Mouse (Mus musculus): ENCODE measurements at regions not wholly inside any gene's neighbourhood (a gene's known extent, or its start where the extent isn't known, plus 50 kb on each side); places are given as distances from the start of the nearest gene placed in this dataset.

- DNase-seq (ENCODE audit: low read depth, low spot score) = no peak
Measured at GRCm38 (mm10) chr3:66592259-66592658, 295.6 kb upstream of the Veph1 start.

DNA sequence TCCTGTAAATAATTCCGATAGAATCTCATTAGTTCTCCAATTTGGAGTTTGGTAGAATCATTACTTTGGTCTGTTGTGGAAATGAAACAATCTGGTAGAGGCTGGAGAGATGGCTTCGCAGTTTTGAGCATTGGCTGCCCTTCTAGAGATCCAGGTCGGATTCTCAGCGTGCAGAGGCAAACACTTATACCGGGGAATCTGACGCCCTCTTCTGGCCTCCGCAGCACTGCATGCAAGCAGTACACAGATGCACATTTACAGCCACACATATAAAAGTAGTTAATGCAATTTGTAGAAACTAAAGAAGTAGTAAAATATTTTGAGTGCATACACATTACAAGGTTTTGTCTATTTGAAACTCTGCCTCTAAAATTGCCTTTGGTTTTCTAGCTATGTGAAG lies 294.1 kb upstream of the Veph1 start:
- DNase-seq (ENCODE audit: low read depth, low spot score) = no peak

GRCm38 (mm10) chr3:66589483-66589882 lies 292.8 kb upstream of the Veph1 start:
- no peak for DNase-seq (ENCODE audit: low read depth, low spot score)

DNA sequence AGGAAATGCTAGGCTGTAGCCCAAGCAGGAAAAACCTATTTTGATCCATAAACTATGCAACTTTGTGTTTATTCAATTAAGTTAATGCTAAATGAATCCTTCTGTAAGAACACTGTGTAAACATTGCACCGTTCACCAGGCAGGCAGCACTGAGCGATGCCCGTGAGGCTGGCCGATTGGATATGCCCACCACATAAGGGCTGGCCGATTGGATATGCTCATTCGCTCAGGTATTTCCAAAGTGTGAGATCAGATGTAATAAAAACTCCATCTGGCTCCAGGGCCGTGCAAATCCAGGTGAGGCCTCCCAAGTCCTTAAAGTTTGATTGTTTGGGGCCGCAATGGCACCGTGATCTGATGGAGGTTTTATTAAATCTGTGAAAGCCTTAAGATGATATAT lies 288.2 kb upstream of the Veph1 start:
- no peak for DNase-seq (ENCODE audit: low read depth, low spot score)

DNA sequence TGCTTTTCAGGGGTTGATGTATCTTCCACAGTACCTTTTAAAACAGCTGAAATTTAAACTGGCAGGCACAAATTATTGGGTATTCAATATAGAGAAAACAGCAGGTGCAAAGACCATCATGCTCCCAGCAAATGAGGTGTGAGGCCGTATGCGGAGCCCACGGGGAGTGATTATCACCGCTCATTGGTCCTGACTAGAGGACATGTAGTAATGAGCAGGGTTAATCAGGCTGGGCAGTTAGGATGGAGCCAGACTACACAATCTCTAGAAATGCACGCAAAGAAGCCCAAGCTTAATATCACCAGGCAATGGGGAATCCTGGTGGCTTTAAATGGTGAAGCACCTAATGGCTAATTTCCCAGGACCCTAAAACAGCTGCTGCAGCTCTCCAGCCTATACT lies 287.5 kb upstream of the Veph1 start:
- DNase-seq (ENCODE audit: low read depth, low spot score) = no peak

GRCm38 (mm10) chr3:66576659-66577058 lies 280.0 kb upstream of the Veph1 start:
- no peak for DNase-seq (ENCODE audit: low read depth, low spot score)

- no peak for DNase-seq (ENCODE audit: low read depth, low spot score)
Measured at GRCm38 (mm10) chr3:66574321-66574720, 277.7 kb upstream of the Veph1 start.

DNA sequence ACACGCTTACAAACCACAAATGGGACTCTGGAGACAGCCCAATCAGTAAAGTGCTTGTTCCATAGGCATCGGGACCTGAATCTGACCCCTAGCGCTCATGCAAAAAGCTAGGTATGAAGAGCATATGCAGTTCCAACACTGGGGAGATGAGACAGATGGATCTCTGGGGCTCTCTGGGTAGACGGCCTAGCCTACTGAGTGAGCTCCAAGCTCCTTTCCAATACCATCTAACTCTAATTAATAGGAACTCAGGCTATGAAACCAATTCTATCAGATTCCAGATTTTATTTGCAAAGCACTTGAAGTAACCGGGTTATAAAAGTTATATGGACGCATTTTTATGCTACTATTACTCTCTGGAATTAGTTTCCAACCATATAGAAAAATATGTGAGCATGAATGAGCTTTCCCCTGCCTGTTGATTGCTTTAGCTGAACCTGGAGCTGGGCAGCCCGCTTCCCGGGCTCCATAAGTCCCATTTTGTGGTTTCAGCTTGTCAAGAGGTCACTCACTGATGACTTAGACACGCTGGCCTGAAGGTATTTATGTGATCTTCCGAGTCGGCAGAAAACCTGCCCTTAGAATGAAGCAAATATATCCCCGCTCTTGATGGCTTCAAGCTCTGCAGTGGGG lies 276.4 kb upstream of the Veph1 start:
- DNase-seq (ENCODE audit: low read depth, low spot score) = no peak

GRCm38 (mm10) chr3:66570342-66570741 lies 273.7 kb upstream of the Veph1 start:
- no peak for DNase-seq (ENCODE audit: low read depth, low spot score)

DNA sequence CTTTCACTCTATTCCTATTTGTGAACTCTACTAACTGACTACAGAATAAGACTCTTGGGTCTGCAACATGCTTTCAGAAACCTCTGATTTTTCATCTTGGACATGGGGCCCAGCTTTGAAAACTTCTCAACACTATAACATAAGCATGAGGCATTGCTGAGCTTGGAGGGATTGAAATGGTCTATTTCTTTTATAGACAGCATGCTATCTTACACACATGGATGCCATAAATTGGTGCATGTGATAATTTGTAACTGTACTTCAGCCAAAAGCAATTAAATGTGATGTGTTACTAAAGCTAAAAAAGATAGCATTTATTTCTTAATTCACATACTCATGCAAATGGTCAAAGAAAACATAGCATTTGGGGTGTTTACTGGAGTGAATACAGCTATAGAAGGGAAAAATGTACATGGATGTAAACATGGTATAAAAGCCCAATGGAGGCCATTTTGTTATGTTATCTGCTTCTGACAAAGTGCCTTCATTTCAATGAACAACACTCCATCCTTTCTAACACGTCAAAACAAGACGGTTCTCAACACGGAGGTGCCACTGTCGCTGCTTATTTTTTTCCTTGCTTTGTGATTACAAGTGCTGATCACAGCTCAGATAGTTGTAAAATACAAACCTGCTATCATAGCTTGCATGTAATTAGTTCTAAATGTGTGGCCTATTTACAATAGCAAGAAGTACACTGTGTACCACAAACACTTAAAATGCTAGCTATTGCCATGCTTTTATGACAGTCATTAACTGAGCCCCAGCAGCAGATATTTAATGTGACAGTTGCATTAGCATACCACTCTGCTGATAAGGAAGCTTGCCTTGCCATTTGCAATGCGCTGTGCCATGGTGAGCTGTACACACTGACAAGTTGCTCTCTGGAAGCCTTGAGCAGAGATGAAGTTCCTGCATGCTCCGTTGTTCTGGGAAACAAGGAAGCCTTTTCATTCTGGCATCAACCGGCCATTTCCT lies 267.9 kb upstream of the Veph1 start:
- DNase-seq (ENCODE audit: low read depth, low spot score) = no peak

- DNase-seq (ENCODE audit: low read depth, low spot score) = no peak
Measured at GRCm38 (mm10) chr3:66563329-66563728, 266.7 kb upstream of the Veph1 start.

DNA sequence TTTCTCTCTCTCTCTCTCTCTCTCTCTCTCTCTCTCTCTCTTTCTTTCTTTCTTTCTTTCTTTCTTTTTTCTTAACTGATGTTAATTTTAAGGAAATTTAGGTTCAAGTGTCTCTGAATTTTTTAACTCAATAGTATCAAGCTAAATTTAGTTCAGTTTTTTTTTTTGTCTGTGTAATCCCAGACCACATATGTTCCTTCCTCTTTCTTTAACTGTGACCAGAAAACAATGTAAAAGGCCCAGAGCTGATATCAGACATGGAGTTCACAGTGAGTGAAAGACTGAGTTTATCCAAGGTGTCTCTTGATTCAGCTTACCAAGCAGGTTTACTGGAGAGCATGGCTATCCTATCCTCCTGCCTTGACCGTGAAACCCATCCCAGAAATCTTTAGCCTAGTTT lies 258.9 kb upstream of the Veph1 start:
- no peak for DNase-seq (ENCODE audit: low read depth, low spot score)

DNA sequence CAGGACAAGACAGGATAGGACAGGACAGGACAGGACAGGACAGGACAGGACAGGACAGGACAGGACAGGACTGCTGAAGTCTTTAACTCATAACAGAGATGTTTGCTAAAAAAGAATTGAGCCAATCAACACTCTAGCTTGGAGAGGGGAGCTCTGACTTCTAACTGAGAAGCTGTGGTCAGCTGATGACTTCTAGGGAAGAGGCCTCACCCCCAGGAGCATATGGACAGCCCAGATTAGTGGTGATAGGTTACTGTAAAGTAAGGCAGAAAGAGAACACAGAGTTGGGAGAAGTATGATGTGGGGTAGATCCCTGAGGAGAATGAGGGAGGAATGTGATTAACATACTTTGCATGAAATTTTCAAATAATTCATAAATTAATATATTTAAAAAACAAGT lies 254.3 kb upstream of the Veph1 start:
- DNase-seq (ENCODE audit: low read depth, low spot score) = no peak

GRCm38 (mm10) chr3:66546576-66546975 lies 249.9 kb upstream of the Veph1 start:
- no peak for DNase-seq (ENCODE audit: low read depth, low spot score)

DNA sequence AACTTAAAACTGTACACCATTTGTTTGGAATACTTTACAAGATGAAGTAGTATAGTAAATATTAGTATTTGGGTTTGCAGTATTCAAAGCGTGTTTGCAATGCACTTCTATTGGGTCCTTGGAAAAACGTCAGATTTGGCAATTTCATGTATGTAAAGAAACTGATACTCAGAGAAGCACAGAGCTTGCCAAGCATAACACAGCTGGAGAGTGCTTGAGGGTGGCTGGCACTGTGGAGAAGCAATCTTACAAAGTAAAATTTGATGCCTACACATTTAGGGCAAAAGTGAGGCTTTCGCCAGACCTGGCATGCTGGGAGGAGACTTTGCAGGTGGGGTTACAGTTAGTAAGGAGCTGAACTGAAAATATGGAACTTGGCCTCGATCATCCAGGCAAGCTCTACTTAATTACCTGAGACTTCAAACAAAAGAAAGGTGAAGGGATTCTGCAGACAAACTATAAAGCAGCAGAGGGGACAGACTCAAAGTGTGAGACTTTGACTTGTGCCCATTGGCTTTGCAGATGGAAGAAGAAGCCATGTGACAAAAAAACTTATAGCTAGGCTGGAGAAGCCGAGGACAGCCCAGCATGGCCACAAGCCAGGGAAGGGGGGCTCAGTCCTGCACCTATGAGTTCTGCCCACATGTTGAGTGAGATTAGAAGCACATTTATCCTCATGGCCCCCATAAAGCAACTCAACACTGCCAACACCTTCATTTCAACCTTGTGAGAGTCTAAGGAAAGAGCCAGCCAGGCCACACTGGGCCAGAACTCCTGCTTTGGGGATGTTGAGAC lies 247.7 kb upstream of the Veph1 start:
- DNase-seq (ENCODE audit: low read depth, low spot score) = no peak

DNA sequence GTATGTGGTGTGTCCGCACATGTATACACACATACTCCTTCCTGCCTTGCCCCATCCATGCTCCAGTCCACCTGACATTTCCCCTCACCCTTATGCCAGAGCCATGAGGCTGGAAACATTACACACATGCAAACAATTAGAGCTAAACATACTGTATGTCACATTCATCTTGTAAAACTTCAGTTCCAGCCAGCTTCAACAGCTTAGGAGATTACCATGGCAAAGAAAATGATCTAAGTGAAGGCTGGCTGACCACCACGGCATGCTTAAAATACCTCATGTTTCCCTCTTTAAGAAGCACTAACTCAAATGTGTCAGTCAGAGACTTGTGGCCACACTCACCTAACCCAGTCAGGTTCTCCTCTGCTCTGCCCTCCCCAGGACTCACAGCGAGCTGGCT lies 246.2 kb upstream of the Veph1 start:
- no peak for DNase-seq (ENCODE audit: low read depth, low spot score)

- DNase-seq (ENCODE audit: low read depth, low spot score) = no peak
Measured at GRCm38 (mm10) chr3:66537913-66538312, 241.3 kb upstream of the Veph1 start.

DNA sequence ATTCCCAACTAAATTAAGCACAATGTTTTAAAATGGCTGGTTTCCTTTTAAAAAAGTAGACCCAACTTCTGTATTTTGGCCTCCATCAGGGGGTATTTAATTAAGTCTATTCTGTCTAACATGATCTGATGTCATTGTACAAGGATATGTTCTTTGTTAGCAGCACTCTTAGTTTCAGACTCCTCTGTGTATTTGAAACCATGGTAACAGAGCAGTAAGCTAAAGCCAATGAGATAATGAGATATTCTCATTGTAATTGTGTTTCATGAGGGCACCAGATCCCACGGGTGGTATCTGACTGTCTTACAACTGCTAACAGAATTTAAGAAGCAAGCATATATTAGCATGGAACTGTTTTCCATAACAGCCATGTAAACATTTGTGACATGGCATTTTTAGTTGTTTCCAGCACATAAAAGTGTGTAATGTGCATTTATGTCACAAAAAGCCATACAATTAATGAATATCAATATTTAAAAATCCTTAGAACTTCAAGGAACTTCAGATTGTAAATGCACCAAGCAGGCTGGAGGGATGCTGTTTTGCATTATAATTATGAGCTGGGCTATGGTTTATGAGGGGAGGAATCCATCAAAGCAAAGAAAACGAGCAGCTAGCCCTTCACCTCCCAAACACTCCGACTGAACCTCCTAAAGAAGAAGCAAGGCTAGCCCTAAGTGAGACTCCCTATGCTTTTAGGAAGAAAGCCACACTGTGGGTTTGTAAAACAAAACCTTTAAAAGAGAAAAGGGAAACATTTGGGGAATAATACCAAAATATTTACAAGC lies 240.7 kb upstream of the Veph1 start:
- DNase-seq (ENCODE audit: low read depth, low spot score) = no peak

DNA sequence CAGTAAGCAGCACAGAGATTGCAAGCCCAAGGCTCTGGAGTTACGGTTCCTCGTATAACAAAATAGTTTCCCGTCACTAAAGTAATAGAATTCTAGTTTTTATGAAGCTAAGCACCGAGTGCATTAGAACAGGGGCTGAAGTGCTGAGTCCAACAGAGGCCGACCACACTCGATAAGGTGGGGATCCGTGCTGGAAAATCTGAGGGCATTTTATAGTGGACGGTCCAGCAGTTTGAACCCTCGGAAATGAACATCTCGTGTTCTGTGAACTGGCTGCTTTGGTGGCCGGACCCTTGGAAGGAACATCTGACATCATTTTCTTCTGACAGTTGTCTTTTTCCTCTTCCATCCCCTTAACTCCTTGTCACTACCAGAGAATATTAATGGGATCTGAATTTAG lies 240.0 kb upstream of the Veph1 start:
- DNase-seq (ENCODE audit: low read depth, low spot score) = no peak

DNA sequence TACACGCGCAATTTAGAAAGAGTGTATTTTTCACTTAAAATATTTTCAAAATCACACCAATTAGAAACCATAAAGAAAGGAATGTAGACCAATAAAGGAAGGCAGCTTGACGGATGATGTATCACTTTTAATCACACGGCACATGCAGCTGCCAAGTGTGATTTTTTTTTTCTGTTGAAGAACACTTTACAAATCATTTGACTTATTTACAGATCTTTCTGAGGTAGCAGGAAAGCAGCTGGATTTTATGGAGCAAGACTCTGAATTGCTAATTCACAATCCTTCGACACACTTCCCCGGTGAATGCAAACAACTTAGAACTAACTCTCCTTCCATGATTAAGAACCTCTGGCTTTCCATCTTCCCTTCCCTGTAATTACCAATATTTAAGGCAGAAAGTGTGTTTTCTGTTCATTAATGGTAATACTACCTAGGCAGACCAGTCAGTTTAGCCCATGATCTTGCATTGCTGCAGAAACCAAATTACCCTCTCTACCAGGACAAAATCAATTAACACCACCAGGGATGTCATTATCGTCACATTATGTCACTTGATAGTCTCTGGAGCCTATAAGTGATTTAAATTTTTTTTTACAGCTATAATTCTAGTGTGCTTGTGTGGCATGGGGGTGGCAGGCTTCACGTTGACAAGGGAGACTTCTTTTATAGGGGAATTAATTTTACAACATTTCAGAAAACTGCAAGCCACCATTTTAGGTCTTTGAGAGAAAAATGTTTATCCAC lies 239.3 kb upstream of the Veph1 start:
- no peak for DNase-seq (ENCODE audit: low read depth, low spot score)

DNA sequence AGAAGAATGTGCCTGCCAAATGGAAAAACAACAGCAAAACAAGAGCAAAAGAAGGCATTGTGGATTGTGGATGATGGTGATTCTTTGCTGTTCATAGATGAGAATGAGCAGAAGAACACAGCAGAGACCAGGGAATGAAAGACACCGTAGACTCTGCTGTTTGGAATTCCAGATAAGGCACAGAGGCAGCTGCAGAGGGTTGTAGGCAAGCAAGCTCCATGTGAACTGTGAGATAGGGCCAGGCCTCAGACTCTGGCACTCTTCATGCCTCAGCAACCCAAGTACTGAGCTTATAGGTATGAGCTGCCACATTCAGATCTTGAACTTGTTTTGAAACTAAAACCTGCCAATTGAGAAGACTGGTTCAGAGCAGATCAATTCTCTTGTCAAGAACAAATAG lies 223.3 kb upstream of the Veph1 start:
- DNase-seq (ENCODE audit: low read depth, low spot score) = no peak

Measured in skeletal muscle tissue, adult 2 months (tissue).